Mouse (Mus musculus): ENCODE data around the gene Tbc1d22a. TPM values are rescaled to one million over a fixed set of nuclear protein-coding genes. Genes with fewer than 3 reads are reported as not detected.

Gene Tbc1d22a
- polyA plus RNA-seq (2015; fragmentation: Nextera tagmentation; extraction: Ambion mirVana) = 12.3 and 12.9 TPM in 2 replicates

GRCm38 (mm10) chr15:86213753-86214548, at the start of gene Tbc1d22a:
TSS of gene Tbc1d22a (plus strand) at chr15:86214459.

DNA sequence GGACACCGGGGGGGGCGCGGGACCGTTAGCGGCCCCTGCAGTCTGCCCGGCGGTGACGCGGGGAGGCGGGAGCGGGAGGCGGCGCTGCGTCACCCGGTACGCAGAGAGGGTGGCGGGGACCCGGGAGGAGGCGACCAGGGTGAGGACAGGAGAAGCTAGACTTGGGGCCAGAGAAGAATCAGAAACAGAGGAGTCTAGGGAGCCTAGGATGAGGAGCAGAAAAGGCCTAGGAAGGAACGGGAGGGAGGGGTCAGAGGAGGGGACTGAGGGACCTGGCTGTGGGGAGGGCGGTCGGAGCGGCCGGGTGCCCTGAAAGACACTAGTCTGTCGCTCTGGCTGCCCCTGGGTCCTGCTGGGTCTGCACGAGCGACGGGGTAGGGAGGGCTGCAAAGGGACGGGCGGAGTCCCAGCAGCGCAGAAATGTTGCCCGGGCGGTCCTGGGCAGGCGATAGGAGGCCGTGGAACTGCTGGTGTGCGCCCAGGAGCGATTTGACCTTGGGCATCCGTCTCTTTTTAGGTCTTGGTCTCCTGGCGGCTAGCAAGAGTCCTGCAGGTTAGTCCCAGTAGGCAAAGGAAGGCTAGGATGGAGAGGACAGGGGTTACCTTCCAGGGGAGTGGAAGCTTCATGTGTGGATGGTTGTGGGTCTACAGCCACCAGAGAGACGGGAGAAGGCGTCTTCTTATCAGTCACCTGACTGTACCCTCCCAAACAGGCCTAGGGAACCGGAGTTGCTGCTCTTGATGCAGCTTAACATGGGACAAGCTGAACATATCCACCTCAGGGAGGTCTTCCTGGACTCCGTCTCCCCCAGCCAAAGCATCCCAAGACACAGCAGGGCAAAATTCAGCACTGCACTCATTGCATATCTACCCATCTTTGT, 28.3 kb upstream of the Tbc1d22a start, which contains the start of gene Cerk:
Cerk (minus strand) TSS at position 453 of the 881 bp plus-strand sequence.

Other genes with a start within 250 kb of the Tbc1d22a start
- 0.17 and 0.26 TPM in 2 replicates for gene Celsr1, start 180.7 kb upstream of the Tbc1d22a start, polyA plus RNA-seq (2015; fragmentation: Nextera tagmentation; extraction: Ambion mirVana)
- gene Gramd4, start 156.8 kb upstream of the Tbc1d22a start, polyA plus RNA-seq (2015; fragmentation: Nextera tagmentation; extraction: Ambion mirVana) = 5.0 and 5.8 TPM in 2 replicates
- 6.2 and 6.4 TPM in 2 replicates for gene Cerk, start 28.3 kb upstream of the Tbc1d22a start, polyA plus RNA-seq (2015; fragmentation: Nextera tagmentation; extraction: Ambion mirVana)

Measured in skeletal muscle tissue, postnatal 0 days (tissue).